Mouse (Mus musculus) heart, embryonic 16.5 days (tissue): ENCODE data around the gene Isyna1. TPM values are rescaled to one million over a fixed set of nuclear protein-coding genes. Genes with fewer than 3 reads are reported as not detected.

Experiments used
- ATAC-seq: fragments of 200-750 bp; cut with Nextera tagmentation; replicated peaks from 2 replicates; pipeline ENCODE4 v1.8.0; 2017; ENCODE audit warnings: moderate number of reproducible peaks; ENCODE audit not compliant: insufficient read depth, low FRiP score; ENCODE audit errors: extremely low read depth
- H3K27ac ChIP-seq: fragments of 300-500 bp; sonication (generic); 2 replicates; pipeline ENCODE4 v1.5.1; 2014; ENCODE audit warnings: mild to moderate bottlenecking, low read length, control low read depth, moderate library complexity
- H3K27me3 ChIP-seq: fragments of 300-500 bp; sonication (generic); 2 replicates; pipeline ENCODE4 v1.6.1; 2014; ENCODE audit warnings: low read length, mixed read lengths; ENCODE audit not compliant: control insufficient read depth, insufficient read depth
- H3K36me3 ChIP-seq: fragments of 300-500 bp; sonication (generic); 2 replicates; pipeline ENCODE4 v1.6.1; 2014; ENCODE audit not compliant: control insufficient read depth, insufficient read depth
- H3K4me1 ChIP-seq: fragments of 300-500 bp; sonication (generic); 2 replicates; pipeline ENCODE4 v1.6.1; 2014; ENCODE audit warnings: low read length, mixed read lengths; ENCODE audit not compliant: control insufficient read depth, insufficient read depth
- H3K4me2 ChIP-seq: fragments of 300-500 bp; sonication (generic); 2 replicates; pipeline ENCODE4 v1.6.1; 2014; ENCODE audit warnings: low read depth, mild to moderate bottlenecking, control low read depth, low read length
- H3K4me3 ChIP-seq: fragments of 300-500 bp; sonication (generic); 2 replicates; pipeline ENCODE4 v1.5.1; 2014; ENCODE audit warnings: mild to moderate bottlenecking, control low read depth, low read length
- H3K9ac ChIP-seq: fragments of 300-500 bp; sonication (generic); 2 replicates; pipeline ENCODE4 v1.6.1; 2014; ENCODE audit warnings: low read length, control low read depth
- H3K9me3 ChIP-seq: fragments of 300-500 bp; sonication (generic); replicated peaks from 2 replicates; pipeline ENCODE4 v1.6.1; 2016; ENCODE audit warnings: low read length; ENCODE audit not compliant: control insufficient read depth
- WGBS: fragments of 180-500 bp; shearing (Covaris S2); extraction: QIAGEN DNeasy Blood & Tissue Kit; methylation state at CpG from one replicate; pipeline ENCODE4 v1.1.7; 2014; 5-methylcytosine and 5-hydroxymethylcytosine counted together
- polyA plus RNA-seq: library from polyadenylated mRNA; unstranded; fragments of >200 nt; fragmentation: Nextera tagmentation; extraction: Ambion mirVana; gene quantifications from 2 replicates; pipeline ENCODE4 v1.2.1, GENCODE M21; 2015

The Isyna1 gene
- polyA plus RNA-seq, 1 experiment from 2014 or later, result 111 TPM

DNA sequence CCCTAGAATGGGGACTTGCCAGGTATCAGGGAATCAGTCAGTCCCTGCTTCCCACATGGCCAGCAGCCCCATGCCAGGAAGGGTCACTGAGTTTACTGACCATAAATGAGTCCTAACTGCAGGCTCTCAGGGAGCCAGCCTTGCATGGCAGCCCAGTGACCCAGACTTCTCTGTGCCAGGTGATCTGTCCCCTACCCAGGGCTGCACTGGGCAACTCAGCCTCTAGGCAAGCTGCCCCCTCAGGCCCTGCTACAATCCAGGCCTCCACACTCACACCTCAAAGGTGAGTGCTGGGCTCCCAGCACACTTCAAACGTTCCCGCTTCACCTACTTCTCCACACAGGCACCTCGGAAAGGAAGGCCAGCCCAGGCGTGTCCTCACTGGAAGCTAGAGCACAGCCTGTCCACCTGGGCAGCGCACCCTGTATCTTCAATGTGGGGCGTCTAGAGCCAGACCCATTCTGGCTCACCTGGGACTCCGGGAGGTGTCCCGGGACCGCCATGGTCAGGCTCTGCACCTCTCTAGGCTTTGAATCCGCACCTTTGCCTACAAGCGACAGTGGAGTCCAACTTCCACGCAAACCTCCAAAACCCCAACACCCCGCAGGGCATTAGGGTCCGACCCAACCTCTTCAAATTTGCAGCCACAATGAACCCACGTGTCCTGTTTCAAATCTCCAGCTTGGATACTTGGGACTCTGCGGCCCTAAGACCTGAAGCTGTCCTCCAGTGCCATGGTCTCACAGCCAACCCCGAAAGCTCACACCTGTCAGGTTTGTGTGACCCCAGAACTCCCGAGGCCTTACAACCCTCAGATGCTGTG lies 12.8 kb downstream of the Isyna1 start:
- no peak for ATAC-seq
- H3K27me3 ChIP-seq, result no peaks in the 10 kb centered on the region
- H3K4me2 ChIP-seq, result peak overlapping the region; percentile 99
- H3K9me3 ChIP-seq, result no peaks in the 10 kb centered on the region
- peaks cover 8% of the 10 kb centered on the region for H3K36me3 ChIP-seq
- H3K27ac ChIP-seq, result no peak overlapping the region
- WGBS, result 72% methylated on average over 18 of the region's 18 CpGs
- peak overlapping the region; percentile 74 for H3K4me3 ChIP-seq
- peaks cover 17% of the 10 kb centered on the region for H3K4me1 ChIP-seq
- H3K9ac ChIP-seq, result peak overlapping the region; percentile 85

DNA sequence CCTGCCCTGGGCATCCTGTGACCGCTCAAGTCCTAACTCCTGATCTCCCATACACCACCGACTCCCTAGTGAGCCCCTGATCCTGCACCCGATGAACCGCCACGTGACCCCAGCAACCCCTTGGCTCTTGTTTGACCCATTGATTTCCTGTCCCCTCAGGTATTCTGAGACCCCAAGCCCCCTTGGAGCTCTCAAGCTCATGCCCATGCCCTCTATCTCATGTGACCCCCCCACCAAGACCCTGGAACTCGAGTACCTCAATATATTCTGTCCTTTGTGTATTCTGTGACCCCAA lies 13.4 kb downstream of the Isyna1 start:
- H3K4me3 ChIP-seq, result peak overlapping the region; percentile 74
- peaks cover 3% of the 10 kb centered on the region; the same call in 1 of the 2 replicates for H3K36me3 ChIP-seq
- 26% methylated on average over 6 of the region's 6 CpGs for WGBS
- peaks cover 17% of the 10 kb centered on the region for H3K4me1 ChIP-seq
- H3K27me3 ChIP-seq, result no peaks in the 10 kb centered on the region
- no peaks in the 10 kb centered on the region for H3K9me3 ChIP-seq
- H3K4me2 ChIP-seq, result peak overlapping the region; percentile 99
- H3K27ac ChIP-seq, result peak overlapping the region; percentile 96
- H3K9ac ChIP-seq, result peak overlapping the region; percentile 85
- no peak for ATAC-seq

- Histone ChIP-seq H3K9ac (peak overlapping the region; percentile 85), H3K9me3 (no peaks in the 10 kb centered on the region), H3K4me2 (peak overlapping the region; percentile 99), H3K4me3 (peak overlapping the region; percentile 74), H3K4me1 (peaks cover 17% of the 10 kb centered on the region), H3K27ac (peak overlapping the region; percentile 96), H3K36me3 (no peaks in the 10 kb centered on the region), H3K27me3 (no peaks in the 10 kb centered on the region)
- 2% methylated on average over 83 of the region's 84 CpGs for WGBS
- ATAC-seq, result no peak
These were observed 13.9 kb downstream of the Isyna1 start for GRCm38 (mm10) chr8:70607898-70608748.

- H3K4me1 ChIP-seq, result peaks cover 17% of the 10 kb centered on the region
- peak; percentile 0; the same call in 1 of the 2 replicates for ATAC-seq
These were observed 14.7 kb downstream of the Isyna1 start, which contains the start of gene Ssbp4 for GRCm38 (mm10) chr8:70608749-70609367. Ssbp4 (minus strand) TSS chr8:70608872.

GRCm38 (mm10) chr8:70609368-70609848 lies 15.2 kb downstream of the Isyna1 start:
- Histone ChIP-seq H3K9ac (peak overlapping the region; percentile 66), H3K4me1 (peaks cover 17% of the 10 kb centered on the region)
- WGBS, result 2% methylated on average over 36 of the region's 39 CpGs

More at GRCm38 (mm10) chr8:70608749-70609367, 14.7 kb downstream of the Isyna1 start, which contains the start of gene Ssbp4:
- Histone ChIP-seq H3K4me3 (peak within 1 kb of the TSS; percentile 74), H3K36me3 (no peaks in the 10 kb centered on the region), H3K9me3 (no peaks in the 10 kb centered on the region), H3K27ac (peak within 1 kb of the TSS; percentile 96), H3K27me3 (no peaks in the 10 kb centered on the region), H3K9ac (peak within 1 kb of the TSS; percentile 85), H3K4me2 (peak within 1 kb of the TSS; percentile 99)
- WGBS, result 4% methylated on average over 26 of the region's 26 CpGs

GRCm38 (mm10) chr8:70609849-70610795 lies 15.9 kb downstream of the Isyna1 start:
- peak overlapping the region; percentile 96 for H3K27ac ChIP-seq
- no peaks in the 10 kb centered on the region for H3K36me3 ChIP-seq
- no peaks in the 10 kb centered on the region for H3K9me3 ChIP-seq
- H3K27me3 ChIP-seq, result no peaks in the 10 kb centered on the region
- peak; percentile 71 for ATAC-seq
- peak overlapping the region; percentile 99 for H3K4me2 ChIP-seq
- WGBS, result under 1% methylated on average over 41 of the region's 45 CpGs
- peak overlapping the region; percentile 49 for H3K4me3 ChIP-seq
- peak overlapping the region; percentile 66 for H3K9ac ChIP-seq
- H3K4me1 ChIP-seq, result peaks cover 17% of the 10 kb centered on the region

More at GRCm38 (mm10) chr8:70609368-70609848, 15.2 kb downstream of the Isyna1 start:
- Histone ChIP-seq H3K27ac (peak overlapping the region; percentile 96), H3K4me2 (peak overlapping the region; percentile 99), H3K4me3 (peak overlapping the region; percentile 49), H3K36me3 (no peaks in the 10 kb centered on the region), H3K27me3 (no peaks in the 10 kb centered on the region), H3K9me3 (no peaks in the 10 kb centered on the region)
- peak; percentile 70 for ATAC-seq

- no peaks in the 10 kb centered on the region for H3K27me3 ChIP-seq
- H3K4me2 ChIP-seq, result peak overlapping the region; percentile 99
- no peaks in the 10 kb centered on the region for H3K9me3 ChIP-seq
- WGBS, result under 1% methylated on average over 54 of the region's 54 CpGs
- no peaks in the 10 kb centered on the region for H3K36me3 ChIP-seq
- H3K4me3 ChIP-seq, result peak overlapping the region; percentile 49
- ATAC-seq, result no peak; the same call in 1 of the 2 replicates
- peak overlapping the region; percentile 96 for H3K27ac ChIP-seq
- peak overlapping the region; percentile 66 for H3K9ac ChIP-seq
- peaks cover 17% of the 10 kb centered on the region for H3K4me1 ChIP-seq
These were observed 16.9 kb downstream of the Isyna1 start for GRCm38 (mm10) chr8:70610796-70611771.
